Mouse (Mus musculus) activated CD4-positive, CD25-positive, alpha-beta regulatory T cell, adult 4 months (primary cell): ENCODE measurements around the gene Uba52. TPM values are rescaled to one million over a fixed set of nuclear protein-coding genes. Genes with fewer than 3 reads are reported as not detected.

Source experiments
- polyA plus RNA-seq, 2 experiments: library from polyadenylated mRNA; unstranded; fragments of 100-300 nt; shearing (Covaris generic); gene quantifications; one replicate each; pipeline ENCODE4 v1.2.1; 2017

Uba52 gene
- polyA plus RNA-seq, 2 experiments from 2014 or later, result 3,631 to 4,013 TPM

Other genes starting within 250 kb of the Uba52 start
- under 1 TPM in 1 of 2 experiments, not detected in 1; 0.66 TPM for gene Homer3, start 228.0 kb downstream of the Uba52 start, polyA plus RNA-seq
- gene Ddx49, start 208.3 kb downstream of the Uba52 start, polyA plus RNA-seq, result 10 to 100 TPM; 44.3 to 46.8 TPM
- 100 to 1,000 TPM; 312 to 332 TPM for gene Cope, start 208.3 kb downstream of the Uba52 start, polyA plus RNA-seq
- gene Cers1, start 195.0 kb downstream of the Uba52 start, polyA plus RNA-seq, result not detected
- under 1 TPM in 1 of 2 experiments, not detected in 1; 0.79 TPM for gene Gdf1, start 181.0 kb downstream of the Uba52 start, polyA plus RNA-seq
- gene Upf1, start 157.5 kb downstream of the Uba52 start, polyA plus RNA-seq, result 10 to 100 TPM; 12.1 to 15.3 TPM
- gene Comp, start 137.2 kb downstream of the Uba52 start, polyA plus RNA-seq, result under 1 TPM in 1 of 2 experiments, not detected in 1; 0.95 TPM
- gene Crtc1, start 71.2 kb downstream of the Uba52 start, polyA plus RNA-seq, result 1 to 10 TPM; 7.1 to 8.4 TPM
- 1 to 10 TPM; 7.2 to 9.5 TPM for gene Klhl26, start 33.8 kb downstream of the Uba52 start, polyA plus RNA-seq
- gene Tmem59l, start 23.4 kb downstream of the Uba52 start, polyA plus RNA-seq, result under 1 TPM in 1 of 2 experiments, not detected in 1; 0.22 TPM
- gene Crlf1, start 17.6 kb downstream of the Uba52 start, polyA plus RNA-seq, result not detected
- gene Rex1bd, start 4.0 kb downstream of the Uba52 start, polyA plus RNA-seq, result 10 to 100 TPM; 89.0 to 95.4 TPM
- 100 to 1,000 TPM; 131 to 163 TPM for gene Fkbp8, start 16.9 kb upstream of the Uba52 start, polyA plus RNA-seq
- 100 to 1,000 TPM; 176 to 180 TPM for gene Kxd1, start 17.2 kb upstream of the Uba52 start, polyA plus RNA-seq
- gene Ell, start 28.7 kb upstream of the Uba52 start, polyA plus RNA-seq, result 10 to 100 TPM; 27.8 to 35.2 TPM
- 10 to 100 TPM; 19.3 to 44.6 TPM for gene Isyna1, start 83.6 kb upstream of the Uba52 start, polyA plus RNA-seq
- gene Ssbp4, start 98.1 kb upstream of the Uba52 start, polyA plus RNA-seq, result 10 to 100 TPM; 15.8 to 17.7 TPM
- gene Lrrc25, start 105.4 kb upstream of the Uba52 start, polyA plus RNA-seq, result 1 to 10 TPM in 1 of 2 experiments, under 1 TPM in 1; 0.54 to 1.0 TPM
- not detected for gene Gdf15, start 121.7 kb upstream of the Uba52 start, polyA plus RNA-seq
- gene Pgpep1, start 149.6 kb upstream of the Uba52 start, polyA plus RNA-seq, result 1 to 10 TPM; 7.1 to 7.4 TPM
- 100 to 1,000 TPM; 115 to 120 TPM for gene Lsm4, start 162.4 kb upstream of the Uba52 start, polyA plus RNA-seq
- gene Jund, start 188.1 kb upstream of the Uba52 start, polyA plus RNA-seq, result 10 to 100 TPM; 12.5 to 20.0 TPM
- gene Iqcn, start 192.7 kb upstream of the Uba52 start, polyA plus RNA-seq, result not detected
- gene Gm3336, start 207.7 kb upstream of the Uba52 start, polyA plus RNA-seq, result not detected
- under 1 TPM; 0.47 to 0.95 TPM for gene Pde4c, start 212.9 kb upstream of the Uba52 start, polyA plus RNA-seq
- gene Rab3a, start 243.9 kb upstream of the Uba52 start, polyA plus RNA-seq, result 1 to 10 TPM; 3.8 to 5.4 TPM